Mouse (Mus musculus) C2C12 (cell line): ENCODE results near the gene Srsf5.

Experiments
- CTCF ChIP-seq: IDR thresholded peaks from one replicate; pipeline ENCODE4 v1.5.1; 2011; ENCODE audit not compliant: control insufficient read depth, insufficient read depth, insufficient read length
- MAX ChIP-seq: IDR thresholded peaks from one replicate; pipeline ENCODE4 v1.6.1; 2011; ENCODE audit warnings: mild to moderate bottlenecking, control low read depth
- MYOG ChIP-seq: IDR thresholded peaks from one replicate; pipeline ENCODE4 v1.6.1; 2011; ENCODE audit not compliant: control insufficient read depth, insufficient read length; ENCODE audit errors: extremely low read depth

DNA sequence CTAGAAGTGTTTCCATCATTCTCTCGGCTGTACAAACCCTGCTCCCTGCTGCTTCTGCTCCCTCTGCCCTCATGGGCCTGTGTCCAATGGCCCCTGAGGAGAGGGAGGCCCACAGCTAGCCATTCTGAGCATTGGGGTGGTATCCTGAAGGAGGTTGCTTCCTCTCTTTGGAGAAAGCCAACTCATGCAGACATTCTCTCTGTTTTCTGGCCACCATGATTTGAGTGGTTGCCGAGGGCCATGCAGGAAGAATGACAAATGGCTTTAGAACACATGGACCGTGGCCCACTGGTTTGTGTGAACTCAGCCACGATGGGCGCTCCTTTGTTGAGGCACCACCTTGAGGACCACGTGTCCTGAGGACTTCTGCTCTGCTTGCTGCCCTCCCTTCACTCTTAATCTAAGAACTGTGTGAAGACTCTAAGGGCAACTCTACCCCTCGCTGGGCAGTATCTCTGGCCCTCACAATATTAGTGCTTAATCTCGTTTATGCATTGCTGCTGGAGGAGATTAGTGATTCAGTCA is 24.9 kb downstream of the Srsf5 start:
- TF ChIP-seq CTCF (no peak), MAX (no peak), MYOG (no peak)
